Mouse (Mus musculus) intestine, embryonic 15.5 days (tissue): ENCODE measurements around the gene Slpi. TPM values are rescaled to one million over a fixed set of nuclear protein-coding genes. Genes with fewer than 3 reads are reported as not detected.

Experiments used
- ATAC-seq: fragments of 200-750 bp; cut with Nextera tagmentation; 2 replicates; pipeline ENCODE4 v1.8.0; 2017; ENCODE audit warnings: moderate TSS enrichment, moderate library complexity
- H3K27ac ChIP-seq: fragments of 300-500 bp; sonication (generic); 2 replicates; pipeline ENCODE4 v1.5.1; 2015; ENCODE audit warnings: mild to moderate bottlenecking, inconsistent platforms
- H3K27me3 ChIP-seq: fragments of 300-500 bp; sonication (generic); replicated peaks from 2 replicates; pipeline ENCODE4 v1.6.1; 2015; ENCODE audit warnings: inconsistent platforms
- H3K36me3 ChIP-seq: fragments of 300-500 bp; sonication (generic); 2 replicates; pipeline ENCODE4 v1.6.1; 2015; ENCODE audit warnings: inconsistent platforms
- H3K4me1 ChIP-seq: fragments of 300-500 bp; sonication (generic); replicated peaks from 2 replicates; pipeline ENCODE4 v1.6.1; 2015; ENCODE audit warnings: inconsistent platforms
- H3K4me2 ChIP-seq: fragments of 300-500 bp; sonication (generic); replicated peaks from 2 replicates; pipeline ENCODE4 v1.6.1; 2015; ENCODE audit warnings: mild to moderate bottlenecking, inconsistent platforms
- H3K4me3 ChIP-seq: fragments of 300-500 bp; sonication (generic); replicated peaks from 2 replicates; pipeline ENCODE4 v1.5.1; 2015; ENCODE audit warnings: inconsistent platforms
- H3K9ac ChIP-seq: fragments of 300-500 bp; sonication (generic); 2 replicates; pipeline ENCODE4 v1.6.1; 2015; ENCODE audit warnings: inconsistent platforms
- H3K9me3 ChIP-seq: fragments of 300-500 bp; sonication (generic); 2 replicates; pipeline ENCODE4 v1.6.1; 2016; ENCODE audit warnings: inconsistent platforms
- WGBS: fragments of 180-500 bp; shearing (Covaris S2); methylation state at CpG from one replicate; pipeline ENCODE4 v1.1.7; 2015; 5-methylcytosine and 5-hydroxymethylcytosine counted together
- polyA plus RNA-seq: library from polyadenylated mRNA; unstranded; fragments of >200 nt; fragmentation: Nextera tagmentation; extraction: Ambion mirVana; gene quantifications from 2 replicates; pipeline ENCODE4 v1.2.1, GENCODE M21; 2015

The Slpi gene
- polyA plus RNA-seq, 1 experiment from 2014 or later, result 2.1 TPM

DNA sequence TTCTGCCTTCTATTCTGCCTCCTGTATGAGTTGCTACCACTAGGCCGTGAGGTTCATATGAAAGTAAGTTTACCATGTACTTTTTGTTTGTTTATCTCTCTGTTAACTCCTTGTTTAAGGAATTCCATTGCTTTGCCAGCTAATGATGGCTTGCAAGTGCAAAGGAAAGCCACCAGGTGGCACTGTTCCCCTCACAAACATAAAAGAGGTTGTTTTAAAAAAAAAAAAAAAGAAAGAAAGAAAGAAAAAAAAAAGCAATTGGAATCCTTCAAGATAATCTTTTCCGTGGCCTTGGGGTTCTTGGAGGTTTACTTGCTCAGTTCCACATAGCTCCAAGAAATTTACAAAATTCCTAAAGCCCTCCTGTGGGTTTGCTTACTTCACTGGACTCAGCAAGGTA lies 28.3 kb upstream of the Slpi start:
- Histone ChIP-seq H3K27me3 (no peaks in the 10 kb centered on the region), H3K4me1 (peaks cover 12% of the 10 kb centered on the region), H3K27ac (no peak overlapping the region), H3K4me3 (no peak overlapping the region), H3K9ac (no peak overlapping the region), H3K4me2 (no peak overlapping the region), H3K9me3 (no peaks in the 10 kb centered on the region), H3K36me3 (no peaks in the 10 kb centered on the region)
- no peak for ATAC-seq
- WGBS, result 0% methylated on average over 2 of the region's 2 CpGs

DNA sequence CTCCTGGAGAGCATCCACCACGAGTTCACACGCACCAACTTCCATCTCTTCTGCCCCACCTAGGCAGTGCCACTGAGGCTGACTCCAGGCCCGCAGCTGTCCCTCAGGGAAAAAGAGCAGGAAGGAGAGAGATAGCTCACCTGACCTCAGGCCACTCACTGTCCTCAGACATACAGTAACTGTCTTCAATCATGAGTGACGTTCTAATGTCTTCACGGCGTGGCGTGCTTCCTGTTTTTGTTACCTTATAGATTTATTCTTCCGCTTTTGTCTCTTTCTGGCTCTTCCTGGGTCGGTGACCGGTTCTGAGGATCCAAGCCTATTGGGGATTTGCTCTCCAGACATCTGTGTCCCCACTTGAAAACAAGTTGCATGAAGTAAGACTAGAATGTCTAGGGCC lies 25.7 kb upstream of the Slpi start:
- Histone ChIP-seq H3K9me3 (no peaks in the 10 kb centered on the region), H3K4me2 (peak overlapping the region; percentile 52), H3K4me3 (peak overlapping the region; percentile 17; the same call in 1 of the 2 replicates), H3K4me1 (peaks cover 12% of the 10 kb centered on the region), H3K9ac (no peak overlapping the region), H3K27me3 (peaks cover 12% of the 10 kb centered on the region; the same call in 1 of the 2 replicates), H3K36me3 (no peaks in the 10 kb centered on the region), H3K27ac (no peak overlapping the region)
- ATAC-seq, result no peak
- 64% methylated on average over 10 of the region's 10 CpGs for WGBS

DNA sequence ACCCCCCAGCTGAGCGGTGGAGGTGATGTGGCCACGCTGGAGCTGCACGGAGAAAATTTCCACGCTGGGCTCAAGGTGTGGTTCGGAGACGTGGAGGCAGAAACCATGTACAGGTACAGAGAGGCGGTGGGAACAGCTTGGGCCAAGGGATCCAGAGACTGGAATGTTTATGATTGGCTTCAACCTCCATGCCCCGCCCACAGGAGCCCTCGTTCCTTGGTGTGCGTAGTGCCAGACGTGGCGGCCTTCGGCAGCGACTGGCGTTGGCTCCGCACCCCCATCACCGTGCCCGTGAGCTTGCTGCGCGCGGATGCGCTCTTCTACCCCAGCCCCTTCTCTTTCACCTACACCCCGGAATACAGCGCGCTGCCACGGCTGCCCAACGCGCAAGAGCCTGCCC lies 25.3 kb upstream of the Slpi start:
- WGBS, result 24% methylated on average over 28 of the region's 28 CpGs

DNA sequence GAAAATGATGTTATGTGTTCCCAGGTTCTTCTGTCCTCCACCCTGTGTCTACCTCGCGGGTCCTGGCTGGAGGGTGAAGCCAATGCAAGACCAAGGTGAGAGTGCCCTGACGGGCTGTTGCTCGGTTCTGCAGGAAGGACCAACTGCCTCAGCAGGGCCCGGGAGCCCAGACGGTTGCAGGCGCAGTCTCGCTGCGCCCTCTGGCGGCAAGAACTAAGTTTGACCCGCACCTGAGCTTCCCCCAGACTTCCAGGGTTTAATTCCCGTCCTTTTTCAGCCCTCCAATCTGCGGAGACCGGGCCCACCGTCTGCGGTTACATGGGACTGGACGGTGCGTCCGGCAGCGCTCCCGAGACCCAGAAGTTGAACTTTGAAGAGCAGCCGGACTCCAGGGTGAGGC lies 18.8 kb upstream of the Slpi start:
- Histone ChIP-seq H3K27ac (no peak overlapping the region), H3K9me3 (no peaks in the 10 kb centered on the region), H3K4me3 (no peak overlapping the region), H3K9ac (no peak overlapping the region), H3K27me3 (peaks cover 52% of the 10 kb centered on the region), H3K36me3 (no peaks in the 10 kb centered on the region), H3K4me2 (peak overlapping the region; percentile 18; the same call in 1 of the 2 replicates), H3K4me1 (peaks cover 18% of the 10 kb centered on the region)
- WGBS, result 1% methylated on average over 22 of the region's 22 CpGs
- ATAC-seq, result peak; percentile 52; the same call in 1 of the 2 replicates

More for the DNA sequence above, 25.3 kb upstream of the Slpi start:
- H3K4me3 ChIP-seq, result peak overlapping the region; percentile 17
- peak overlapping the region; percentile 52 for H3K4me2 ChIP-seq
- H3K4me1 ChIP-seq, result peaks cover 12% of the 10 kb centered on the region
- H3K27ac ChIP-seq, result no peak overlapping the region
- peaks cover 16% of the 10 kb centered on the region; the same call in 1 of the 2 replicates for H3K27me3 ChIP-seq
- peak; percentile 53 for ATAC-seq
- no peak overlapping the region for H3K9ac ChIP-seq
- H3K36me3 ChIP-seq, result no peaks in the 10 kb centered on the region
- H3K9me3 ChIP-seq, result no peaks in the 10 kb centered on the region

GRCm38 (mm10) chr2:164405519-164405918 lies 16.6 kb upstream of the Slpi start:
- no peak for ATAC-seq
- H3K36me3 ChIP-seq, result no peaks in the 10 kb centered on the region
- H3K27me3 ChIP-seq, result peaks cover 66% of the 10 kb centered on the region
- H3K9ac ChIP-seq, result no peak overlapping the region
- WGBS, result 44% methylated on average over 5 of the region's 5 CpGs
- peak overlapping the region; percentile 87 for H3K4me2 ChIP-seq
- H3K4me1 ChIP-seq, result peaks cover 22% of the 10 kb centered on the region
- H3K4me3 ChIP-seq, result no peak overlapping the region
- no peak overlapping the region for H3K27ac ChIP-seq
- no peaks in the 10 kb centered on the region for H3K9me3 ChIP-seq

DNA sequence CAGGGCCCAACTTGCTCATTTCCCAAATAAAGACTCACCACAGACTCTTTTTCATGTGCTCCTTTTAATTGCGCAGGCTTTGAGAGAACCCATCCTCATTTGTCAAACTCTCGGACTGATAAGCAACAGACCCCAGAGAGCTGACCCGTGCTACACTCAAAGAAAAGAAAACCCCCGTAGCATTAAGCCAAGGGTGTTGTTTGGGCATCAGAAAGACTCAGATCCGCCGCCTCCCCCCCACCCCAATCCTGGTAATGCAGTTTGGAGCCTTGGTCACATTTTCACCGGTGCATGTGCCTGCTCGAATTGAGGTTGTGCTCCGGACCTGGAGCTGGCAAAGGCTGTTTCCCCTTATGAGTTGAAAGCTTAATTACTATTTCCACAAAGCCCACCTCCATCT lies 16.2 kb upstream of the Slpi start, which contains the start of gene Matn4:
Gene Matn4, minus strand, starts transcription at position 101 of the 400 bp plus-strand sequence.
- Histone ChIP-seq H3K4me2 (peak within 1 kb of the TSS; percentile 87), H3K36me3 (no peaks in the 10 kb centered on the region), H3K4me1 (peaks cover 24% of the 10 kb centered on the region), H3K9me3 (no peaks in the 10 kb centered on the region), H3K4me3 (peak within 1 kb of the TSS; percentile 42), H3K9ac (peak within 1 kb of the TSS; percentile 34; the same call in 1 of the 2 replicates), H3K27ac (peak within 1 kb of the TSS; percentile 19; the same call in 1 of the 2 replicates), H3K27me3 (peaks cover 67% of the 10 kb centered on the region)
- no peak for ATAC-seq
- 13% methylated on average over 9 of the region's 9 CpGs for WGBS

GRCm38 (mm10) chr2:164404082-164404990 lies 15.4 kb upstream of the Slpi start:
- H3K4me1 ChIP-seq, result peaks cover 24% of the 10 kb centered on the region
- H3K4me2 ChIP-seq, result peak overlapping the region; percentile 87
- peak overlapping the region; percentile 34; the same call in 1 of the 2 replicates for H3K9ac ChIP-seq
- H3K9me3 ChIP-seq, result no peaks in the 10 kb centered on the region
- peak overlapping the region; percentile 19; the same call in 1 of the 2 replicates for H3K27ac ChIP-seq
- peak; percentile 46 for ATAC-seq
- H3K27me3 ChIP-seq, result peaks cover 68% of the 10 kb centered on the region
- no peaks in the 10 kb centered on the region for H3K36me3 ChIP-seq
- 3% methylated on average over 49 of the region's 49 CpGs for WGBS
- H3K4me3 ChIP-seq, result peak overlapping the region; percentile 42

GRCm38 (mm10) chr2:164403396-164404081 lies 14.6 kb upstream of the Slpi start:
- Histone ChIP-seq H3K27ac (no peak overlapping the region), H3K9me3 (no peaks in the 10 kb centered on the region), H3K4me2 (peak overlapping the region; percentile 87), H3K9ac (no peak overlapping the region), H3K4me3 (peak overlapping the region; percentile 42; the same call in 1 of the 2 replicates), H3K27me3 (peaks cover 68% of the 10 kb centered on the region), H3K36me3 (no peaks in the 10 kb centered on the region), H3K4me1 (peaks cover 24% of the 10 kb centered on the region)
- 25% methylated on average over 14 of the region's 14 CpGs for WGBS
- ATAC-seq, result no peak

- Histone ChIP-seq H3K27me3 (peaks cover 61% of the 10 kb centered on the region), H3K9me3 (no peaks in the 10 kb centered on the region), H3K4me1 (peaks cover 24% of the 10 kb centered on the region), H3K4me2 (peak within 1 kb of the TSS; percentile 87), H3K9ac (no peak within 1 kb of the TSS), H3K36me3 (no peaks in the 10 kb centered on the region), H3K27ac (no peak within 1 kb of the TSS), H3K4me3 (peak within 1 kb of the TSS; percentile 42)
- WGBS, result 4% methylated on average over 17 of the region's 17 CpGs
- peak; percentile 52 for ATAC-seq
Observed at GRCm38 (mm10) chr2:164402906-164403305, 14.0 kb upstream of the Slpi start, which contains the start of gene Rbpjl. Gene Rbpjl (plus strand): TSS chr2:164403141.

DNA sequence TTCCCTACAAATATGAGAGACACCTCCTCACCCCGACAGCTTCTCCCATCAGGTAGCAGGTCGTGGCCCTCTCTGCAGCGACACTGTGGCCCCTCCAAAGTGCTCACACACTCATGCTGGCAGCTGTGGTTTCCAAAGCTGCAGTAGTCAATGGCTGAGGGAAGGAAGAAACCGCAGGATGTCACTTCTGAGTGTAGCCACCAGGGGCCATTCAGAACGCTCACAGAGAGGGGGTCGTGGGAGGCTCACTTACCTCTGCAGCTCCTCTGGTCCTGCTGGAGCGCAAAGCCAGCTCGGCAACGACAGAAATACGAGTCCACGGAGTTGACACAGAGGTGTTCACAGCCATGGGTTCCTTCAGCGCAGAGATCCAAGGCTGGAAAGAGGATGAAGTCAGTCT lies 8.0 kb upstream of the Slpi start:
- Histone ChIP-seq H3K27me3 (peaks cover 29% of the 10 kb centered on the region), H3K4me2 (no peak overlapping the region), H3K4me3 (no peak overlapping the region), H3K4me1 (peaks cover 6% of the 10 kb centered on the region; the same call in 1 of the 2 replicates), H3K36me3 (no peaks in the 10 kb centered on the region), H3K27ac (no peak overlapping the region), H3K9ac (no peak overlapping the region), H3K9me3 (no peaks in the 10 kb centered on the region)
- 77% methylated on average over 12 of the region's 12 CpGs for WGBS
- no peak for ATAC-seq

DNA sequence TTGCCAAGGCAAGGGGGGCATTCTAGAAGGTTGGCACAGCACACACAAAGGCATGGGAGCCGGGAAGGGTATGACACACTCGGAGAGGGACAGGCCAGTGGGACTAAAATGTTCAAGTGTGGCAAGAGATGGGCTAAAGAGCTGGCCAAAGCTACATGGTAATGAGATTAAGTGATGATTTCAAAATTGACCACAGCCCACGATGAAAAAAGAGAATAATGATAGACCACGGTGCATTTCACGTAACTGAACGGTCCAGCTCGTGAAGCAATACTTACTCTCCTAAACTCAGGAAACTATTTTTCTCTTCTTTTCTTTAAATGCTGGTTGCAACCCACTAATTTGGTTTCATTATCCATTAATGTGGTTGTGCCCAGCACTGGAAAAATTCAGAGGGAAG lies 7.2 kb upstream of the Slpi start:
- WGBS, result 92% methylated on average over 7 of the region's 7 CpGs
- H3K36me3 ChIP-seq, result no peaks in the 10 kb centered on the region

GRCm38 (mm10) chr2:164393126-164393525 lies 4.2 kb upstream of the Slpi start:
- Histone ChIP-seq H3K9me3 (no peaks in the 10 kb centered on the region), H3K27me3 (peaks cover 5% of the 10 kb centered on the region), H3K4me2 (no peak overlapping the region), H3K4me3 (no peak overlapping the region), H3K4me1 (peaks cover 3% of the 10 kb centered on the region), H3K9ac (no peak overlapping the region), H3K36me3 (no peaks in the 10 kb centered on the region), H3K27ac (no peak overlapping the region)
- 79% methylated on average over 29 of the region's 29 CpGs for WGBS
- ATAC-seq, result no peak

More for the DNA sequence above, 7.2 kb upstream of the Slpi start:
- no peak overlapping the region for H3K27ac ChIP-seq
- peaks cover 21% of the 10 kb centered on the region for H3K27me3 ChIP-seq
- no peaks in the 10 kb centered on the region for H3K9me3 ChIP-seq
- no peak overlapping the region for H3K9ac ChIP-seq
- peaks cover 6% of the 10 kb centered on the region; the same call in 1 of the 2 replicates for H3K4me1 ChIP-seq
- no peak overlapping the region for H3K4me3 ChIP-seq
- no peak overlapping the region for H3K4me2 ChIP-seq
- ATAC-seq, result no peak
